ENCODE assay signal across 9 mouse cellular contexts in the genomic region with DNA sequence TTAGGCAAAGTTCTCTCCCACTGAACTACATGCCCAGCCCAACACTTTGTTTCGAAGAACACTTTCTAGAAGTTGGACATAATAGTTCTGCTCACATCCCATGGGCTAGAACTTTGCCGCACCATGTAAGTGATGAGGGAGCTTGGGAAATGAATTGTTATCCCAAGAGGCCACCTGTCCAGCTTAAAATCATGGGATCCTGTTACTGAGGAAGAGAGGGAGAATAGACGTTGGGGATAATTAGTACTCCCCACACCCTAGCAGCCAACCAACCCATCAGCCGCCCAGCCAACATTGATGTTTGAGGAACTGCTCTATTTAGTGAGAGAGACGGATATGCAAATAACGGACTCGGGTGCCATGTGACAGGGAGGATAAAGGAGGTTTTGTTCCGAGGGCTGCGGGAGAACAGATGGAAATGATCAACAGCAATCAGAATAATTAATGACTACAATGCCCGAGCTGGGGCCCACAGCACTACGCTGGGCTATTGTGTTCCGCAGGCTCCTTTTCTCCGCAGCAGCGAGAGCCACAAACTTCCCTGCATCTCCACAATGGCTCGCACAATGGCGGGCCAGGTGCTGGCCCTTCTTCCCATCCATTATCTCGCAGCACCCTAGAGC. TPM values are rescaled to one million over a fixed set of nuclear protein-coding genes. Genes with fewer than 3 reads are reported as not detected.
A peak's percentile ranks its signal among the peaks of the same experiment; 100 is the strongest.
DNase-seq lines count a peak whose midpoint lies in the region; ATAC-seq and TF ChIP-seq lines count a peak whose summit lies in the region.
"Had no signal": no experiment of that assay in that cellular context is flagged by ENCODE, and none has a peak within 500 bp of the region (broad histone marks: within the 10 kb centered on the region; RNA-seq: fewer than 3 reads in every experiment).

No protein-coding gene starts in this region.

- no peak overlapping the region for H3K9ac ChIP-seq in forebrain, postnatal 0 days
- H3K9ac ChIP-seq in midbrain, embryonic 13.5 days (replicated peaks): no peak overlapping the region
- H3K9ac ChIP-seq: liver, embryonic 15.5 days had no signal

- H3K9me3 ChIP-seq in forebrain, postnatal 0 days (ENCODE audit: low read length): no peaks in the 10 kb centered on the region
- H3K9me3 ChIP-seq in midbrain, embryonic 13.5 days: no peaks in the 10 kb centered on the region
- H3K9me3 ChIP-seq: liver, embryonic 15.5 days had no signal

- H3K4me2 ChIP-seq in forebrain, postnatal 0 days (ENCODE audit: low read depth): peak overlapping the region; percentile 23
- peak overlapping the region; percentile 31; the same call in 1 of the 2 replicates for H3K4me2 ChIP-seq in midbrain, embryonic 13.5 days (replicated peaks)
- H3K4me2 ChIP-seq: liver, embryonic 15.5 days had no signal

- TF ChIP-seq CTCF in forebrain, postnatal 0 days (IDR thresholded peaks at IDR 0.05; ENCODE audit: low read depth): no peak

- H3K4me1 ChIP-seq in forebrain, postnatal 0 days (ENCODE audit: insufficient read depth): peaks cover 10% of the 10 kb centered on the region
- peaks cover 64% of the 10 kb centered on the region for H3K4me1 ChIP-seq in midbrain, embryonic 13.5 days (replicated peaks)
- H3K4me1 ChIP-seq: liver, embryonic 15.5 days had no signal

- ATAC-seq in forebrain, postnatal 0 days: peak; percentile 71
- peak; percentile 74 for ATAC-seq in midbrain, embryonic 13.5 days
- no peak for ATAC-seq in inflammation-experienced regulatory T-cells, adult 6 months

- 12% methylated on average over 17 of the region's 17 CpGs for WGBS in forebrain, postnatal 0 days
- 11% methylated on average over 17 of the region's 17 CpGs for WGBS in midbrain, embryonic 13.5 days

- no peaks in the 10 kb centered on the region for H3K36me3 ChIP-seq in forebrain, postnatal 0 days (ENCODE audit: insufficient read depth)
- H3K36me3 ChIP-seq in midbrain, embryonic 13.5 days: no peaks in the 10 kb centered on the region
- H3K36me3 ChIP-seq: liver, embryonic 15.5 days had no signal

- H3K4me3 ChIP-seq in forebrain, postnatal 0 days (ENCODE audit: low read depth, low read length): no peak overlapping the region
- no peak overlapping the region for H3K4me3 ChIP-seq in midbrain, embryonic 13.5 days (replicated peaks)
- H3K4me3 ChIP-seq: liver, embryonic 15.5 days had no signal

- H3K27me3 ChIP-seq in forebrain, postnatal 0 days (ENCODE audit: insufficient read depth, low read length): no peaks in the 10 kb centered on the region
- peaks cover 15% of the 10 kb centered on the region for H3K27me3 ChIP-seq in midbrain, embryonic 13.5 days

- H3K27ac ChIP-seq in forebrain, postnatal 0 days (ENCODE audit: low read depth, low read length): peak overlapping the region; percentile 64; the same call in 1 of the 2 replicates
- H3K27ac ChIP-seq in midbrain, embryonic 13.5 days: peak overlapping the region; percentile 77
- H3K27ac ChIP-seq: liver, embryonic 15.5 days had no signal

- peak; percentile 63 for DNase-seq in MN1 (ENCODE audit: low spot score)
- DNase-seq in embryo, embryonic 10.5 days (ENCODE audit: low spot score): peak; percentile 76
- peak; percentile 55 for DNase-seq in forebrain, postnatal 0 days
- DNase-seq in ovary, adult 18-20 months (ENCODE audit: low spot score): no peak
- no peak for DNase-seq in cerebellum, postnatal 25 days
- DNase-seq in spleen, adult 12 weeks (ENCODE audit: low spot score): no peak

RNA-seq across cellular contexts. Expression of a gene that starts 16.4 kb away (rescaled TPM):
- total RNA-seq in forebrain, postnatal 0 days (2014; rRNA removed): 30.2 and 43.8 TPM in 2 replicates
- 61.4 and 64.8 TPM in 2 replicates for polyA plus RNA-seq in forebrain, postnatal 0 days (2015; fragmentation: Nextera tagmentation; extraction: Ambion mirVana)
- 45.1 and 48.0 TPM in 2 replicates for polyA plus RNA-seq in midbrain, embryonic 13.5 days (2015; fragmentation: Nextera tagmentation; extraction: Ambion mirVana)
- polyA plus RNA-seq in inflammation-experienced regulatory T-cells, adult 6 months (2017; shearing (Covaris generic)): 10 to 100 TPM; 36.7 to 50.5 (median 49.6) TPM

RNA-seq across cellular contexts. Expression of a gene that starts 58.2 kb away (rescaled TPM):
- 66.9 and 85.5 TPM in 2 replicates for total RNA-seq in forebrain, postnatal 0 days (2014; rRNA removed)
- polyA plus RNA-seq in forebrain, postnatal 0 days (2015; fragmentation: Nextera tagmentation; extraction: Ambion mirVana): 23.1 and 28.0 TPM in 2 replicates
- 7.2 and 10.1 TPM in 2 replicates for polyA plus RNA-seq in midbrain, embryonic 13.5 days (2015; fragmentation: Nextera tagmentation; extraction: Ambion mirVana)
- polyA plus RNA-seq in inflammation-experienced regulatory T-cells, adult 6 months (2017; shearing (Covaris generic)): not detected

Comparison
In these comparisons a context has a peak if more than half of its experiments do, and no peak if none do; other contexts are left out.
1. DNase-seq: peak in MN1 (single experiment), embryo, embryonic 10.5 days (single experiment) and forebrain, postnatal 0 days (single experiment); none in ovary, adult 18-20 months (single experiment), cerebellum, postnatal 25 days (0 of 2) and spleen, adult 12 weeks (single experiment).